8 mouse cellular contexts compared by ENCODE assay signal in the genomic region with DNA sequence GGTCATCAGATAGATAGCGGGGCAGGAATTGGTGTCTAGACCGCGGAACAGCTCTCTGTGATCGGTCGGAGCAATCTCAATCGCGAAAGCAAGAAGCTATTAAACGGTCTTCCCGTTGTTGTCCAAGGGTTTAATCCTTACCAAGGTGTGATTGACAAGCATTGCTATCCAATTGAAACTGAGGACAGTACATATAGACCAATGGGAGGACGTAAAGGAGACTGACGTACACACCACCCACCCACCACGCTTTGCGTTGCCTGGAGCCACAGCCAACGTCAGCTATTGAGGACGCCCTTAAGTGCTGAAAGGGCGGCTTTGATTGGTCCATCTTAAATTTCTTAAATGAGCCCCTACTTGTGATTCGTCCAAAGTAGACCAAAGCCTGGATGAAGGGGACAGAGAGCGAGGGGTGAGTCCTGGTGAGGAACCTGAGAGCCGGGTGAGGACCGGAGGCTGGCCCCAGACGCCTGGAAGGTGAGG. TPM values are rescaled to one million over a fixed set of nuclear protein-coding genes. Genes with fewer than 3 reads are reported as not detected.
A peak's percentile ranks its signal among the peaks of the same experiment; 100 is the strongest.
DNase-seq lines count a peak whose midpoint lies in the region; ATAC-seq lines count a peak whose summit lies in the region.

A gene (plus strand): TSS at position 295 of the 483 bp plus-strand sequence.

- peak within 1 kb of the TSS; percentile 86 for H3K4me2 ChIP-seq in hindbrain, embryonic 14.5 days (replicated peaks)

- no peaks in the 10 kb centered on the region for H3K27me3 ChIP-seq in hindbrain, embryonic 14.5 days (ENCODE audit: control insufficient read depth, insufficient read depth, low read length)

- ATAC-seq in hindbrain, embryonic 14.5 days (ENCODE audit: low FRiP score) = peak; percentile 100

- H3K36me3 ChIP-seq in hindbrain, embryonic 14.5 days (replicated peaks; ENCODE audit: control insufficient read depth, insufficient read depth) = no peaks in the 10 kb centered on the region

- peak; percentile 100 for DNase-seq in R1 (ENCODE audit: low read depth, low spot score)
- DNase-seq in cerebellum, postnatal 25 days = peak; percentile 90 to 92
- DNase-seq in frontal cortex, postnatal 25 days (ENCODE audit: low spot score in 2 of 2) = peak; percentile 84 to 92
- peak; percentile 99 for DNase-seq in hindbrain, embryonic 14.5 days (ENCODE audit: low spot score)
- peak; percentile 89 to 90 for DNase-seq in layer of hippocampus, postnatal 36 days
- peak; percentile 98 for DNase-seq in lung, postnatal 36 days
- DNase-seq in retina, postnatal 1 day = peak; percentile 100
- peak; percentile 79 to 88 for DNase-seq in urinary bladder, adult 18-20 months (ENCODE audit: low spot score in 2 of 2)

- H3K9ac ChIP-seq in hindbrain, embryonic 14.5 days = peak within 1 kb of the TSS; percentile 74

- H3K4me3 ChIP-seq in hindbrain, embryonic 14.5 days (replicated peaks; ENCODE audit: low read length) = peak within 1 kb of the TSS; percentile 73

- H3K4me1 ChIP-seq in hindbrain, embryonic 14.5 days (replicated peaks; ENCODE audit: control insufficient read depth, insufficient read depth, low read length) = peaks cover 9% of the 10 kb centered on the region

- 0% methylated on average over 21 of the region's 21 CpGs for WGBS in hindbrain, embryonic 14.5 days

- H3K9me3 ChIP-seq in hindbrain, embryonic 14.5 days (ENCODE audit: control insufficient read depth, low read length) = no peaks in the 10 kb centered on the region

- peak within 1 kb of the TSS; percentile 91 for H3K27ac ChIP-seq in hindbrain, embryonic 14.5 days

RNA-seq across cellular contexts. Expression of the gene that starts here (rescaled TPM):
- 9.8 and 10.6 TPM in 2 replicates for polyA plus RNA-seq in hindbrain, embryonic 14.5 days (2014; fragmentation: Nextera tagmentation; extraction: Ambion mirVana)
- 1 to 10 TPM; 8.4 to 8.8 TPM for total RNA-seq in layer of hippocampus, postnatal 36 days (2021)

Comparison
In these comparisons a context has a peak if more than half of its experiments do, and no peak if none do; other contexts are left out.
1. Peak in every context shown above with its lines: DNase-seq, ATAC-seq, H3K4me3 ChIP-seq and H3K27ac ChIP-seq.